Mouse (Mus musculus) stomach, embryonic 14.5 days (tissue): Measurements from ENCODE around the gene Gm13539. TPM values are rescaled to one million over a fixed set of nuclear protein-coding genes. Genes with fewer than 3 reads are reported as not detected.

Experiments
- ATAC-seq: fragments of 200-750 bp; cut with Nextera tagmentation; 2 replicates; pipeline ENCODE4 v1.8.0; 2017; ENCODE audit warnings: low read depth, moderate TSS enrichment; ENCODE audit not compliant: insufficient number of reproducible peaks, insufficient read depth, low FRiP score
- H3K27ac ChIP-seq: fragments of 300-500 bp; sonication (generic); 2 replicates; pipeline ENCODE4 v1.5.1; 2014; ENCODE audit warnings: mild to moderate bottlenecking, low read length, moderate library complexity, mixed read lengths
- H3K27me3 ChIP-seq: fragments of 300-500 bp; sonication (generic); 2 replicates; pipeline ENCODE4 v1.6.1; 2014; ENCODE audit warnings: low read length, control low read depth, mixed read lengths; ENCODE audit not compliant: control insufficient read depth, insufficient read depth
- H3K36me3 ChIP-seq: fragments of 300-500 bp; sonication (generic); 2 replicates; pipeline ENCODE4 v1.6.1; 2014; ENCODE audit warnings: mild to moderate bottlenecking, control low read depth, low read length, moderate library complexity, mixed read lengths; ENCODE audit not compliant: control insufficient read depth, insufficient read depth
- H3K4me1 ChIP-seq: fragments of 300-500 bp; sonication (generic); 2 replicates; pipeline ENCODE4 v1.6.1; 2014; ENCODE audit warnings: low read length, control low read depth, mixed read lengths; ENCODE audit not compliant: control insufficient read depth, insufficient read depth
- H3K4me2 ChIP-seq: fragments of 300-500 bp; sonication (generic); replicated peaks from 2 replicates; pipeline ENCODE4 v1.6.1; 2014; ENCODE audit warnings: low read depth, low read length, control low read depth
- H3K4me3 ChIP-seq: fragments of 300-500 bp; sonication (generic); 2 replicates; pipeline ENCODE4 v1.5.1; 2014; ENCODE audit warnings: low read depth, low read length, control low read depth
- H3K9ac ChIP-seq: fragments of 300-500 bp; sonication (generic); replicated peaks from 2 replicates; pipeline ENCODE4 v1.6.1; 2014; ENCODE audit warnings: low read depth, mild to moderate bottlenecking, control low read depth, low read length, moderate library complexity, mixed read lengths
- H3K9me3 ChIP-seq: fragments of 300-500 bp; sonication (generic); 2 replicates; pipeline ENCODE4 v1.6.1; 2016; ENCODE audit warnings: low read depth, low read length, control low read depth; ENCODE audit not compliant: control insufficient read depth
- whole genome bisulfite sequencing: fragments of 180-500 bp; shearing (Covaris S2); extraction: QIAGEN DNeasy Blood & Tissue Kit; methylation state at CpG from one replicate; pipeline ENCODE4 v1.1.7; 2014; 5-methylcytosine and 5-hydroxymethylcytosine counted together
- polyA plus RNA-seq: library from polyadenylated mRNA; unstranded; fragments of >200 nt; fragmentation: Nextera tagmentation; extraction: Ambion mirVana; gene quantifications from 2 replicates; pipeline ENCODE4 v1.2.1, GENCODE M21; 2014

Gm13539 gene
- polyA plus RNA-seq, 1 experiment from 2014 or later, result not detected

- Histone ChIP-seq H3K27ac (no peak overlapping the region), H3K4me3 (no peak overlapping the region), H3K36me3 (no peaks in the 10 kb centered on the region), H3K9ac (no peak overlapping the region), H3K27me3 (no peaks in the 10 kb centered on the region), H3K4me2 (no peak overlapping the region), H3K9me3 (no peaks in the 10 kb centered on the region), H3K4me1 (no peaks in the 10 kb centered on the region)
- no peak for ATAC-seq
- 94% methylated on average over 2 of the region's 2 CpGs for WGBS
Measured at GRCm38 (mm10) chr2:25773507-25773906, 8.6 kb upstream of the Gm13539 start.

DNA sequence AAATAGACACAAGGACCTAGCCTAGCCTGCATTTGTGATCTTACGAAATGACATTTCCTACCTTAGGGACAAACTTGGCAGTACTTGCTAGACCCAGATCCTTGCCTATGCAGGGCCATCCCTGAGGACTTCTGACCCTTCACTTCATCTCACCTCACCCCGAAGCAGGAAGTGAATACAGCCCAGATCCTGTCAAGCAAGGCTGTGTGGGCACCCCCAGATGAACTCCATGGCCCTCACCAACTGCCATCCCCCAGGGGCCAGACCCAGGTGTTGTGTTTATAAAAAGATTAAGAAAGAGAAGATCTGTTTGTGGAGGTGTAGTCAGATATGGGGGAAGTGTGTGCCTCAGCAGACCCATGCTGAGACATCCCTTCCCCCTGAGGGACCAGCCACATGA is 7.4 kb upstream of the Gm13539 start:
- Histone ChIP-seq H3K27ac (no peak overlapping the region), H3K36me3 (no peaks in the 10 kb centered on the region), H3K9me3 (no peaks in the 10 kb centered on the region), H3K4me3 (no peak overlapping the region), H3K9ac (no peak overlapping the region), H3K4me2 (no peak overlapping the region), H3K4me1 (no peaks in the 10 kb centered on the region), H3K27me3 (no peaks in the 10 kb centered on the region)
- WGBS, result 71% methylated on average over 2 of the region's 2 CpGs
- ATAC-seq, result no peak

DNA sequence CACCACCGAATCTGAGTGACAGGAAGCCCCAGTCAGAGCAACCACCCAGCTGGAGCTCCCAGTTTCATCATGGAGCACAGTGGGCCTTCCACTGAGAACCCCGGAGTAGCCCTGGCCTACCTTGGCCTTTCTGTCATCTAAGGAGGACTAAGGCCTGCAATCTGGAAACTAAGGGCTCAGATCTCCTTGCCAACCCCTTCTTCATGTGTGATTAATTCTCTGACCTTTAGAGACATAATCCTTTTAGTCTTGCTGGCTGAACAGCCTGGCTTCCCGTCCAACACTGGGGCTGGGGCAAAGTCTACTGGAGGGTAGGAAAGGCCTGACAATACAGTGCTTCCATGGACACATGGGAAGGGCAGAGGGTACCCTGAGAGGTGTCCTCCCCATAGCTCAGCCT is 6.1 kb upstream of the Gm13539 start:
- Histone ChIP-seq H3K9ac (no peak overlapping the region), H3K27me3 (no peaks in the 10 kb centered on the region), H3K36me3 (no peaks in the 10 kb centered on the region), H3K4me1 (no peaks in the 10 kb centered on the region), H3K4me3 (no peak overlapping the region), H3K9me3 (no peaks in the 10 kb centered on the region), H3K27ac (no peak overlapping the region), H3K4me2 (no peak overlapping the region)
- no peak for ATAC-seq
- 70% methylated on average over 3 of the region's 3 CpGs for WGBS

DNA sequence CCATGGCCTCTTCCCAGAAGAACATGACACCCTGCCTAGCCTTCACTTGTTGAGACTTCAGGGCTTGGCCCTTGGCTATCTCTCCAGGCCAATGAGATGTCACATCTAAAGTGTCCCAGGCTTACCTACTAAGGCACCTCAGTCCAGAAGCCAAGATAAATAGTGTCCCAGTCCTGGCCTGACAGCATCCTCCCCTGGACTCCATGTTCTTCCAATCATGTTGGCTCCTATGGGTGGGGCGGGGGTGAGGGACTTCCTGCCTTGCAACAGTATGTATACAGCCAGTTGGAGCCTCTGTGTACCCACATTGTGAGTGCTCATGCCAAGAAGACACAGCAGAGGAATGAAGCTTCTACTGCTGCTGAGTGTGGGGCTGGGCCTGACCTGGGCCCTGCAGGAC is 5.3 kb upstream of the Gm13539 start, which contains the start of gene Lcn11:
Lcn11 (plus strand) TSS at position 301 of the 400 bp plus-strand sequence.
- no peak within 1 kb of the TSS for H3K4me2 ChIP-seq
- no peaks in the 10 kb centered on the region for H3K4me1 ChIP-seq
- no peak within 1 kb of the TSS for H3K4me3 ChIP-seq
- H3K27me3 ChIP-seq, result no peaks in the 10 kb centered on the region
- no peak within 1 kb of the TSS for H3K27ac ChIP-seq
- H3K36me3 ChIP-seq, result no peaks in the 10 kb centered on the region
- no peak for ATAC-seq
- whole genome bisulfite sequencing, result 89% methylated on average over 1 of the region's 1 CpGs
- H3K9ac ChIP-seq, result no peak within 1 kb of the TSS
- no peaks in the 10 kb centered on the region for H3K9me3 ChIP-seq

DNA sequence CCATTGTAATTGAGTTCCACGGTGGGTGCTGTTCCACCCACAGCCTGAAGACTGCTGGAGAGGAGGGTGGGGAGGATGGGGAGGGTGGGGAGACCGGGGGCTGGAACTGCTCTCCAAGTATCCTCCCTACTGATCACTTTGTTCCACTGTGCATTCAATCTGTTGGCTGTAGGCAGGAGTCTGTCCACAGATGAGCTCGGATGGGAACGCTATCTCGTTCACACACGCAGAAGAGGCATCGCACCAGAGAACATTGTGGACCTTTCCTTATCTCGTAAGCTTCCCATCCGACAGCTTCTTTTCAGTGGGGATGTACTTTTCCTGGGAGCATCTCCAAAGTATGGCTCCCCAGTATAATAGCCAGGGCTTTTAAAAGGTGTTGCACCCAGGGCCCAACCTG is 3.0 kb upstream of the Gm13539 start:
- H3K9ac ChIP-seq, result no peak overlapping the region
- H3K27me3 ChIP-seq, result no peaks in the 10 kb centered on the region
- no peaks in the 10 kb centered on the region for H3K4me1 ChIP-seq
- no peak overlapping the region for H3K27ac ChIP-seq
- no peaks in the 10 kb centered on the region for H3K36me3 ChIP-seq
- H3K9me3 ChIP-seq, result no peaks in the 10 kb centered on the region
- WGBS, result 83% methylated on average over 9 of the region's 9 CpGs
- no peak overlapping the region for H3K4me2 ChIP-seq
- no peak for ATAC-seq
- no peak overlapping the region for H3K4me3 ChIP-seq

- Histone ChIP-seq H3K4me3 (no peak overlapping the region), H3K9ac (no peak overlapping the region), H3K36me3 (no peaks in the 10 kb centered on the region), H3K27me3 (no peaks in the 10 kb centered on the region), H3K9me3 (no peaks in the 10 kb centered on the region), H3K4me2 (no peak overlapping the region), H3K4me1 (peaks cover 4% of the 10 kb centered on the region; the same call in 1 of the 2 replicates), H3K27ac (no peak overlapping the region)
- ATAC-seq, result no peak
- WGBS, result 28% methylated on average over 4 of the region's 4 CpGs
Measured at GRCm38 (mm10) chr2:25780921-25781320, 1.1 kb upstream of the Gm13539 start.

DNA sequence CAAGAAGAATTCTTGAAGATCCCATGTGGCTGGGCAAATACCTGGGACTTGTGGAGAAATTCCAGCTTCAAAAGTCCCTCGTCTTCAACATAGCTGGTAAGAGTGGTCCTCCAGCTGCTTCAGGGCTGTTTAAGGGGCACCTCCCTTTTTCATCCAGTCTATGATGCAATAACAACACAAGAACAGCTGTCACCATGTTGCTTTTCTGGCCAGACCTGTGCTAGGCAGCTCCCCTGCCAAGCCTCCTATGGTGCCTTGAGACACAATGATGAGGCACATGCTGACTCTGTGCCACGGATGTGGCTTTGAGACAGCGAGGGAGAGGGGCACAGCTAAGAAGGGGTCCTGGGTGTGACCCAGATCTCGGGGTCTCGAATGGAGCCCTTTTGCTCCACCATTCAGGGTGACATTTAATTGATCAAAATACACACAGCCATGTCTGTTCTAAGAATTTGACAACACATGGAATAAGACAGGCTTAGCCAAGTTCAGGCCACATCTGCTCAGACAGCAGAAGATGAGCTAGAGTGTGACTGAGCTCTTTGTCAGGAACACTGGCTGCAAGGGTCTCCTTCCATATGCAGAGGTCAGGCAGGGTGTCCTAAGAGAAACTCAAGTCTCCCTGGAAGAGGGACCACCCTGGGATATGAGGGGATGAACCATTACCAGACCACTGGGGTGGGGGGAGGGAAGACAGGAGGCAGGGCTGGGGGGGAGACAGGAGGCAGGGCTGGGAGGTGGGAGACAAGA is 3.7 kb downstream of the Gm13539 start:
- Histone ChIP-seq H3K9ac (no peak overlapping the region), H3K4me3 (no peak overlapping the region), H3K4me1 (peaks cover 7% of the 10 kb centered on the region; the same call in 1 of the 2 replicates), H3K27me3 (no peaks in the 10 kb centered on the region), H3K9me3 (no peaks in the 10 kb centered on the region), H3K36me3 (no peaks in the 10 kb centered on the region), H3K4me2 (no peak overlapping the region), H3K27ac (no peak overlapping the region)
- WGBS, result 59% methylated on average over 5 of the region's 5 CpGs
- no peak for ATAC-seq

- Histone ChIP-seq H3K9ac (no peak overlapping the region), H3K4me3 (no peak overlapping the region), H3K9me3 (no peaks in the 10 kb centered on the region), H3K36me3 (no peaks in the 10 kb centered on the region), H3K27ac (no peak overlapping the region), H3K4me2 (no peak overlapping the region), H3K4me1 (peaks cover 7% of the 10 kb centered on the region; the same call in 1 of the 2 replicates), H3K27me3 (no peaks in the 10 kb centered on the region)
- no peak for ATAC-seq
- 76% methylated on average over 3 of the region's 3 CpGs for WGBS
Measured at GRCm38 (mm10) chr2:25789092-25789491, 7.0 kb downstream of the Gm13539 start.

DNA sequence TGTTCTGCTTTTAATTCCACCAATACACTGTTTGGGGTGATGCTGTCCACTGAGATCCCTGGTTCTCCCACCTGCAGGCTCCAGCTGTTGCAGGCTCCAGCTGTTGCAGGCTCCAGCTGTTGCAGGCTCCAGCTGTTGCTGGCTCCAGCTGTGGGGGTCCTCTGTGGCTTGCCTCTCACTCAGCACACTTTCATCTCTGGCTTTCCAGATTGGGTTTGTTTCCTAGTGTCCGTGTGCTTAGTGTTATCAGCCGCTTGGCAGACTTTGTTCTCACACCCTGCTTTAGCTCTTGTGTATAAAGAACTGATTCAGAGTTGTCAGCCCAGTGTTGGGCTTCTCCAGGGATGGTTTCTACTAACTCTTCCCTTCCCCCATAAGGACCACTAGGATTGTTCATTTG is 15.6 kb downstream of the Gm13539 start:
- ATAC-seq, result no peak
- no peak overlapping the region for H3K9ac ChIP-seq
- H3K4me1 ChIP-seq, result no peaks in the 10 kb centered on the region
- H3K4me2 ChIP-seq, result no peak overlapping the region
- H3K27ac ChIP-seq, result no peak overlapping the region
- no peak overlapping the region for H3K4me3 ChIP-seq
- H3K36me3 ChIP-seq, result no peaks in the 10 kb centered on the region
- no peaks in the 10 kb centered on the region for H3K9me3 ChIP-seq
- H3K27me3 ChIP-seq, result no peaks in the 10 kb centered on the region
- WGBS, result 22% methylated on average over 2 of the region's 2 CpGs
